Mouse (Mus musculus) heart, adult 2 months (tissue): ENCODE measurements around the gene Nup107.

ENCODE experiments used
- CTCF ChIP-seq: fragments of 200-600 bp; IDR thresholded peaks from 2 replicates; pipeline ENCODE4 v1.8.1; 2022; ENCODE audit warnings: antibody characterized with exemption, mild to moderate bottlenecking, moderate library complexity
- EP300 ChIP-seq: fragments of 200-500 bp; IDR thresholded peaks from 2 replicates; pipeline ENCODE4 v1.6.1; 2011; ENCODE audit warnings: low read depth, low read length, control low read depth; ENCODE audit not compliant: insufficient read depth

GRCm38 (mm10) chr10:117714928-117715500, 77.5 kb downstream of the Nup107 start:
- TF ChIP-seq CTCF (no peak), EP300 (no peak)
